Mouse (Mus musculus) heart, embryonic 11.5 days (tissue): Measurements from ENCODE around the gene Myo1h. TPM values are rescaled to one million over a fixed set of nuclear protein-coding genes. Genes with fewer than 3 reads are reported as not detected.
A peak's percentile ranks its signal among the peaks of the same experiment; 100 is the strongest.

Experiments
- ATAC-seq: fragments of 200-750 bp; cut with Nextera tagmentation; replicated peaks from 2 replicates; pipeline ENCODE4 v1.8.0; 2017; ENCODE audit warnings: moderate library complexity; ENCODE audit not compliant: insufficient number of reproducible peaks, low FRiP score, low TSS enrichment
- H3K27ac ChIP-seq: fragments of 300-500 bp; sonication (generic); 2 replicates; pipeline ENCODE4 v1.5.1; 2014; ENCODE audit warnings: mild to moderate bottlenecking, low read depth, low read length
- H3K27me3 ChIP-seq: fragments of 300-500 bp; sonication (generic); 2 replicates; pipeline ENCODE4 v1.6.1; 2014; ENCODE audit warnings: mild to moderate bottlenecking, low read length, mixed read lengths; ENCODE audit not compliant: control insufficient read depth, insufficient read depth
- H3K36me3 ChIP-seq: fragments of 300-500 bp; sonication (generic); 2 replicates; pipeline ENCODE4 v1.6.1; 2014; ENCODE audit warnings: mild to moderate bottlenecking, low read length, moderate library complexity, mixed read lengths; ENCODE audit not compliant: control insufficient read depth, insufficient read depth
- H3K4me1 ChIP-seq: fragments of 300-500 bp; sonication (generic); 2 replicates; pipeline ENCODE4 v1.6.1; 2014; ENCODE audit warnings: low read length; ENCODE audit not compliant: control insufficient read depth, insufficient read depth
- H3K4me2 ChIP-seq: fragments of 300-500 bp; sonication (generic); 2 replicates; pipeline ENCODE4 v1.6.1; 2014; ENCODE audit warnings: mild to moderate bottlenecking, moderate library complexity
- H3K4me3 ChIP-seq: fragments of 300-500 bp; sonication (generic); 2 replicates; pipeline ENCODE4 v1.5.1; 2014; ENCODE audit warnings: low read depth, low read length
- H3K9ac ChIP-seq: fragments of 300-500 bp; sonication (generic); 2 replicates; pipeline ENCODE4 v1.6.1; 2014; ENCODE audit warnings: mild to moderate bottlenecking, low read depth, low read length, moderate library complexity
- H3K9me3 ChIP-seq: fragments of 300-500 bp; sonication (generic); replicated peaks from 2 replicates; pipeline ENCODE4 v1.6.1; 2016; ENCODE audit warnings: low read length; ENCODE audit not compliant: control insufficient read depth
- WGBS: fragments of 180-500 bp; shearing (Covaris S2); extraction: QIAGEN DNeasy Blood & Tissue Kit; methylation state at CpG from one replicate; pipeline ENCODE4 v1.1.7; 2014; ENCODE audit not compliant: insufficient replicate concordance; 5-methylcytosine and 5-hydroxymethylcytosine counted together
- polyA plus RNA-seq: library from polyadenylated mRNA; unstranded; fragments of >200 nt; fragmentation: Nextera tagmentation; extraction: Ambion mirVana; gene quantifications from 2 replicates; pipeline ENCODE4 v1.2.1, GENCODE M21; 2014

Gene Myo1h
- polyA plus RNA-seq, 1 experiment from 2014 or later: 1.3 TPM

DNA sequence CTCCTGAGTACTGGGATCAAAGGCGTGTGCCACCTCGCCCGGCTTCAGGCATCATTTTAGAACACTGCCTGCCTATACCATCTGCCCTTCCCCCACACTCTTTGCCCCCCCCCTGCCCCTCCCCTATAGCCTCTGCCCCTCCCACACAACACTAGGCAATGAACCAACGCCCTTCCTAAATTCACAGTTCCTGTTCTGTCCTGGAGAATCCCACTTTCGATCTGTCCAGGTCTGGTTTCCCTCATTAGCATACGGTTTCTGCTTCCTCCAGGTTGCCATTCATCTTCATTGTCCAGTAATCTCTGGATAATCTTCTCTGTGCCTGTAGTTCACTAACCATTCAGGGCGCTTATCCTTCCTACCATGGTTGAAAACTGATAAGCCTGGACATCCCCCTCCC is 54.6 kb downstream of the Myo1h start:
- H3K36me3 ChIP-seq: no peaks in the 10 kb centered on the region
- 82% methylated on average over 7 of the region's 7 CpGs for WGBS
- no peak overlapping the region for H3K27ac ChIP-seq
- ATAC-seq: no peak
- H3K4me2 ChIP-seq: no peak overlapping the region
- no peaks in the 10 kb centered on the region for H3K9me3 ChIP-seq
- H3K27me3 ChIP-seq: no peaks in the 10 kb centered on the region
- H3K4me3 ChIP-seq: no peak overlapping the region
- H3K9ac ChIP-seq: no peak overlapping the region
- no peaks in the 10 kb centered on the region for H3K4me1 ChIP-seq

DNA sequence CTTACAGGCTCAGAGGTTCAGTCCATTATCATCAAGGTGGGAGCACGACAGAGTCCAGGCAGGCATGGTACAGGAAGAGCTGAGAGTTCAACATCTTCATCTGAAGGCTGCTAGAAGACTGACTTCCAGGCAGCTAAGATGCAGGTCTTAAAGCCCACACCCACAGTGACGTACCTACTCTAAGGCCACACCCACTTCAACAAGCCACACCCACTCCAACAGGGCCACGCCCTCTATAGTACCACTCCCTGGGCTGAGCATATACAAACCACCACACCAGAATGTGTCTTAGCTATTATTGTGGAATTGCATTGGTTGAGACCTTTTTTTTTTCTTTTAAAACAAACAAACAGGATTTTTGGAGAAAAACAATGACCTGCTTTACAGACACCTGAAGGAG is 56.6 kb downstream of the Myo1h start:
- no peaks in the 10 kb centered on the region for H3K36me3 ChIP-seq
- no peak overlapping the region for H3K4me3 ChIP-seq
- WGBS: 59% methylated on average over 3 of the region's 3 CpGs
- no peaks in the 10 kb centered on the region for H3K9me3 ChIP-seq
- H3K4me2 ChIP-seq: no peak overlapping the region
- H3K27me3 ChIP-seq: peaks cover 4% of the 10 kb centered on the region; the same call in 1 of the 2 replicates
- H3K4me1 ChIP-seq: no peaks in the 10 kb centered on the region
- H3K9ac ChIP-seq: no peak overlapping the region
- no peak overlapping the region for H3K27ac ChIP-seq
- ATAC-seq: no peak

DNA sequence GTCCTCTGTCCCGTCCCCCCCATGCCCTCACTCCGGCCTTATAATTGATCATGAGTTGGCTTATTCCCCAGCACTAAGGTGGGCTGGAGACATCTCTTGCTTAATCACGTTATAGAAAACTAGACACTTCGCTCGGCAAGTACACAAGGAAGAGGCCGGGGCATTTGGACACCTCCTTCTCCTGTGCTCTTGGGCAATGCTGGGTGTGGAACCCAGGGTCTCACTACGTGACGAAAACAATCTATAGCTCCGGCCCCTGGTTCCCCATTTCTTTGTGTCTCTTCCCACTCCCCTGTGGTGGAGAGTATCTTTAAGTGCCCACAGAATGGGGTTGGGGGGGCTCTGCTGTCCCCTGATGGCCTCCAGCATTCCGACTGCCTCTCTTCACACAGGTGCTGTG is 58.0 kb downstream of the Myo1h start:
- H3K4me3 ChIP-seq: no peak overlapping the region
- WGBS: 81% methylated on average over 10 of the region's 10 CpGs
- H3K4me2 ChIP-seq: no peak overlapping the region
- peaks cover 4% of the 10 kb centered on the region; the same call in 1 of the 2 replicates for H3K27me3 ChIP-seq
- H3K27ac ChIP-seq: no peak overlapping the region
- no peaks in the 10 kb centered on the region for H3K4me1 ChIP-seq
- H3K9ac ChIP-seq: no peak overlapping the region
- ATAC-seq: no peak
- no peaks in the 10 kb centered on the region for H3K36me3 ChIP-seq
- H3K9me3 ChIP-seq: no peaks in the 10 kb centered on the region

DNA sequence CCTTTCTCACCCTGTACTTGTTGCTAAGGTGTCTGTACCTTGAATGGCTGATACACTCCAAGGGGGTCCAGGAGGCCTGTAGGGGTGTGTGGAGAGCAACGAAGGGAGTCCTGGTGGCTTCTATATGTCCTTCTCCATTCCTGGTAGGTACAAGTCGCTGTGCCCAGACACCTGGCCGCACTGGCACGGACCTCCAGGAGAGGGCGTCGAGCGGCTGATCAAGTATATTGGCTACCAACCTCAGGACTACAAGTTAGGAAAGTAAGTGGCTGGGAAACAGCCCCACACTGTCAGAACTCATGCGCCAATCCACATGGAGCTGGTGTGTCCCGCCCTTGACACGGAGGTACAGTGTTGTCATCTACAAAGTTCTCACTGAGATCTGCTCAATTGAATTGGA is 62.5 kb downstream of the Myo1h start:
- no peak overlapping the region for H3K4me3 ChIP-seq
- H3K9ac ChIP-seq: no peak overlapping the region
- WGBS: 51% methylated on average over 10 of the region's 10 CpGs

DNA sequence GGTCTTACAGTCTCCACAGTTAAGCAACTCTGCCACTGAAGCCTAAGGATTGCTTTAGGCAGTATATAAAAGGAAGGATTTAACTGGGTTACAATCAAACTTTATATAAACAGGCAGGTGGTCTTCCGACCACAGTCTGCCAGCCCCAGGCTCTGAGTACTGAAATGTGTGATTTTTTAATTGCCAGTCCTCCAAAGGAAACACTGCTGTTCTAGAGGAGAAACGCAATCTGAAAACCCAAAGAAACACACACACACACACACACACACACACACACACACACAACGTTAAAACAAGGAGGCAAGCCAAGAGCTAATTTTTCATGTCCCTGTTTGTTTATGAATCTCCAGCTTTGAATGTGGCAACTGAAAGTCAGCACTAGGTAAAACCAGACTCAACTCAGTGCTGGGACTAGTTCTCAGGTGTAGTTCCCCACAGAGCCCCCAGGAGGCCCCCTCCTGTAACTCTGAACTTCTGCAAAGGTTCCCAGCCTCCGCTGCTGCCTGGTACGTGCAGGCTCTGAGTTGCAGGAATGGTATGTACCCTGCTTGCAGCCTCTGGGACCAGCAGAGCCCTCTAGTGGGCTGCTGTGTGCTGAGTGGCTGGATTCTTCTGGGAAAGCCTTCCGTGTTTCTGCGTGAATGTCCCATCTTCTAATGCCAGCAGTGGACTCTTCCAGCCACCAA is 67.4 kb downstream of the Myo1h start:
- Histone ChIP-seq H3K36me3 (no peaks in the 10 kb centered on the region), H3K4me1 (peaks cover 3% of the 10 kb centered on the region; the same call in 1 of the 2 replicates), H3K27ac (peak overlapping the region; percentile 35; the same call in 1 of the 2 replicates), H3K27me3 (no peaks in the 10 kb centered on the region), H3K4me3 (no peak overlapping the region), H3K9ac (peak overlapping the region; percentile 56; the same call in 1 of the 2 replicates), H3K9me3 (no peaks in the 10 kb centered on the region), H3K4me2 (peak overlapping the region; percentile 53)
- 30% methylated on average over 7 of the region's 7 CpGs for WGBS
- ATAC-seq: peak; percentile 62; the same call in 1 of the 2 replicates

More for the DNA sequence above, 62.5 kb downstream of the Myo1h start:
- Histone ChIP-seq H3K27me3 (peaks cover 4% of the 10 kb centered on the region; the same call in 1 of the 2 replicates), H3K36me3 (no peaks in the 10 kb centered on the region), H3K4me2 (no peak overlapping the region), H3K9me3 (no peaks in the 10 kb centered on the region), H3K27ac (no peak overlapping the region), H3K4me1 (no peaks in the 10 kb centered on the region)
- ATAC-seq: no peak

DNA sequence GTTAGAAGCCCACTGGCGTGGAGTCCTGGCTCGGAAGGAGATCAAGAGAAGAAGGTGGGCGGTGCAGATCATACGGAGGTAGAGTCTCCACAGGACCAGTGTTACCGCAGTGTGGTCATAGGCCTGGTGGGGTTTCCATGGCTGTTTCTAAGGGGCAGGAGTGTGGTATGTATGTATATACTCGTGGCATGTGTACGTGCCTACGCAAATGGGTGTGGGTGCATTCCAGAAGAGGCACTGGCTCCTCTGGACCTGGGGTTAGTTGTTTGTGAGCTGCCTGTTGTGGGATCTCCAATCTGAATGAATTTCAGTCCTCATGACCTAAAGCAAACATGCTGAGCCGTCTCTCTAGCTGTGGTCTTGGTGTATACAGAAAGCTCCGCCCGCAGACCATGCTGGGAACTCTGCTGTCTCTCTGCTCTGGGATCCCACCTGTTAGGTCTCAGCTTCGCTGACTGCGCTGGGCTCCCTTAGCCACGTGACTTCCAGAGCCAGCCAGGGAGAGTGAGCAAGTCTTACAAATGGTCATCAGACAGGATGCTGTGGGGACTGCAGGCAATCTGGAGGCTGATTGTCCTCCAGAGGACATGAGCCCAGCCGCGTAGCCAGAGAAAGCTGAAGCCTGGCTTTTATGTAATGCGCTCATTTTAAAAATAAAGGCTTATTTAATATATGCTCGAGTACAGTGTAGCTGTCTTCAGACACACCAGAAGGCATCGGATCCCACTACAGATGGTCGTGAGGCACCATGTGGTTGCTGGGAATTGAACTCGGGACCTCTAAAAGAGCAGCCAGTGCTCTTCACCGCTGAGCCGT is 68.2 kb downstream of the Myo1h start:
- H3K4me1 ChIP-seq: peaks cover 3% of the 10 kb centered on the region; the same call in 1 of the 2 replicates
- peak; percentile 46; the same call in 1 of the 2 replicates for ATAC-seq
- peak overlapping the region; percentile 35; the same call in 1 of the 2 replicates for H3K27ac ChIP-seq
- 48% methylated on average over 23 of the region's 23 CpGs for WGBS
- H3K4me3 ChIP-seq: no peak overlapping the region
- H3K9ac ChIP-seq: peak overlapping the region; percentile 56; the same call in 1 of the 2 replicates
- H3K9me3 ChIP-seq: no peaks in the 10 kb centered on the region
- peak overlapping the region; percentile 53 for H3K4me2 ChIP-seq
- no peaks in the 10 kb centered on the region for H3K27me3 ChIP-seq
- 0 out of 2 replicates have a peak, but pooled peaks cover 5% of the 10 kb centered on the region for H3K36me3 ChIP-seq

DNA sequence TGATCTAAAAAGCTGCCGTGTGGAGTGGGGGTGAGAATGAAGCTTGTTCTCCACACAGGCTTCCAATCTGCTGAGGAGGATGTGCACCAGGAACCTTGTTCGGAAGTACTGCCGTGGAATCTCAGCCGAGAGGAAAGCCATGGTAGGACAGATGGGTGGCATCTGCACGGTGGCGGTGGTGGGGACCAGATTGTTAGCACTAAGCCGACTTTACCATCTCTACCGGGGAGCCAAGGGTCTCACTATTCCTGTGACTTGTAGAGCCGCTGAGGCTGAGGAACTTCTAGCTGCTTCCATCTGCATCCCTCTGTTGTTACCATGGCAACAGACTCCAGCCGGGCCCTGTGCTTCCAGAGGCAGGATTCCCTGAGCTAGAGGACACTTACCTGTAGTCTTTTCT is 69.9 kb downstream of the Myo1h start:
- Histone ChIP-seq H3K27me3 (no peaks in the 10 kb centered on the region), H3K4me2 (no peak overlapping the region), H3K9ac (no peak overlapping the region), H3K27ac (no peak overlapping the region), H3K36me3 (peaks cover 13% of the 10 kb centered on the region; the same call in 1 of the 2 replicates), H3K4me3 (no peak overlapping the region), H3K4me1 (peaks cover 3% of the 10 kb centered on the region; the same call in 1 of the 2 replicates), H3K9me3 (no peaks in the 10 kb centered on the region)
- no peak for ATAC-seq
- 74% methylated on average over 10 of the region's 10 CpGs for WGBS

DNA sequence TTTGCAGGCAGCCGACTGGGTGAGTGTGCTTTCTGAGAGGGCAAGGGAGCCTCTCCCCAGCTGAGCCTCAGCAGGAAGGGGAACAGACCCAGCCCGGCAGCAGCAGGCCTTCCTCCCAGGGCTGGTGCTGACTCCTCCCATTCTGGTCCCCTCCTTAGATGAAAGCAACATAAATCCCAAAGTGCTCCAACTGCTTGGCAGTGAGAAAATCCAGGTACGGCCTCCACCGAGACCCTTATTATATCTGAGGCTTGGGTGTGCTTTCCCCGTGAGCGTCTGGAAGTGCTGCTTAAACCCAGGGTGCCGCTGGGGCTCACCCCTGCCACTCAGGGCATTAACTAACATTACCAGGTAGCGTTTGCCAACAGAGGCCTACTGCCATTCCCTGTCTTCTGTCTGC is 70.6 kb downstream of the Myo1h start:
- H3K36me3 ChIP-seq: peaks cover 13% of the 10 kb centered on the region

More for the DNA sequence above, 70.6 kb downstream of the Myo1h start:
- no peak overlapping the region for H3K27ac ChIP-seq
- no peaks in the 10 kb centered on the region for H3K27me3 ChIP-seq
- H3K9me3 ChIP-seq: no peaks in the 10 kb centered on the region
- H3K4me1 ChIP-seq: peaks cover 3% of the 10 kb centered on the region; the same call in 1 of the 2 replicates
- no peak for ATAC-seq
- no peak overlapping the region for H3K4me3 ChIP-seq
- H3K4me2 ChIP-seq: no peak overlapping the region
- 62% methylated on average over 8 of the region's 8 CpGs for WGBS
- H3K9ac ChIP-seq: no peak overlapping the region
